Mouse (Mus musculus): ENCODE data around the gene Anxa3.

GRCm38 (mm10) chr5:96890367-96890766 lies 97.2 kb downstream of the Anxa3 start:
- TF ChIP-seq CTCF (conservative IDR thresholded peaks at IDR 0.05; ENCODE audit: insufficient read depth, insufficient read length, low read depth, low read length) (no peak), POLR2A (IDR thresholded peaks at IDR 0.05; ENCODE audit: low read depth, low read length) (no peak)

All from kidney, adult 2 months (tissue).